Mouse (Mus musculus): Measurements from ENCODE around the gene Iah1. TPM values are rescaled to one million over a fixed set of nuclear protein-coding genes. Genes with fewer than 3 reads are reported as not detected.

Gene Iah1
- polyA plus RNA-seq, 1 experiment from 2014 or later: 45.0 TPM

DNA sequence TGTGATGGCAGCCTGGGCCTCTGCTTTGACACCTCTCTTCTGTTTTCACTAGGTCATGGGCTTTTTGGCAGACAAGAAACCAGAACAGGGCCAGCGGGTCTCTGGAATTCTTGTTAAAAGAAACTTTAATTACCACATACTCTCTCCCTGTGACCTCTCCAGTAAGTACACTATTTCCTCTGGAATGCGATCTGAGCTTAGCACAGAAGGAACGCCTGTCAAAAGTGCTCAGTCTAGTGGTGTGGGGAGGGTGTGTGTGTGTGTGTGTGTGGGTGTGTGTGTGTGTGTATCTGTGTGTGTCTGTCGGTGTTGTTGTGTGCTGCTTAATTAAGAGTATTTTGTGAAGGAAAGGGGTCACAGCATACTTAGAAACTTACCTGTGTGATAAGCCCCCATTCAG lies 9.5 kb upstream of the Iah1 start:
- Histone ChIP-seq H3K4me1 (replicated peaks; ENCODE audit: control insufficient read depth, insufficient read depth, low read length) (no peaks in the 10 kb centered on the region; the same call in 1 of the 2 replicates), H3K9me3 (ENCODE audit: control insufficient read depth, low read length) (no peaks in the 10 kb centered on the region), H3K27me3 (replicated peaks; ENCODE audit: control insufficient read depth, insufficient read depth, low read length) (no peaks in the 10 kb centered on the region), H3K36me3 (ENCODE audit: control insufficient read depth, insufficient read depth, low read length) (peaks cover 59% of the 10 kb centered on the region), H3K27ac (ENCODE audit: low read depth, low read length) (no peak overlapping the region), H3K4me2 (no peak overlapping the region), H3K9ac (ENCODE audit: low read depth, low read length) (no peak overlapping the region), H3K4me3 (ENCODE audit: low read depth, low read length) (no peak overlapping the region)
- WGBS: 90% methylated on average over 4 of the region's 4 CpGs
- no peak for ATAC-seq (replicated peaks; ENCODE audit: low FRiP score)
- DNase-seq (ENCODE audit: low spot score): no peak

DNA sequence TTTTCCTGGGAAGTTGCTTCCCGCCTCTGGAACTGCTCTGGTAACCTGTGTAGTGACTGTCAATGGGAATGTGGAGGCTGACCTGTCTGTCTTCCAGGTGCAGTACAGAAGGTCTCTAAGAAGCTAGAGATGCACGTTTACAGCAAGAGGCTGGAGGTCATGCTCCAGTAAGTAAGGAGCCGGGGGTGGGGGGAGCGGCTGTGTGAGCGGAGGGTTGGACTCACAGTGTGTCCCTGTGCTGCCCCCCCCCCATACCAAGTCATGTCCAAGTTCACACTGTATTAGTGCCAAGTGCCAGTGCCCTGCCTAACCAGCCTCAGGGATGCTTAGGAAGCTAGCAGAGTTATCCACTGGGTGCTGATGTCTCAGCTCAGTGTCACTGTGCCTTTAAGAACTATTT lies 4.0 kb upstream of the Iah1 start:
- H3K36me3 ChIP-seq (ENCODE audit: control insufficient read depth, insufficient read depth, low read length): peaks cover 34% of the 10 kb centered on the region
- DNase-seq (ENCODE audit: low spot score): no peak
- no peaks in the 10 kb centered on the region for H3K27me3 ChIP-seq (replicated peaks; ENCODE audit: control insufficient read depth, insufficient read depth, low read length)
- ATAC-seq (replicated peaks; ENCODE audit: low FRiP score): no peak
- WGBS: 93% methylated on average over 5 of the region's 5 CpGs
- H3K9ac ChIP-seq (ENCODE audit: low read depth, low read length): no peak overlapping the region
- no peak overlapping the region for H3K27ac ChIP-seq (ENCODE audit: low read depth, low read length)
- H3K9me3 ChIP-seq (ENCODE audit: control insufficient read depth, low read length): no peaks in the 10 kb centered on the region
- H3K4me1 ChIP-seq (replicated peaks; ENCODE audit: control insufficient read depth, insufficient read depth, low read length): 0 out of 2 replicates have a peak, but pooled peaks cover 1% of the 10 kb centered on the region
- H3K4me3 ChIP-seq (ENCODE audit: low read depth, low read length): no peak overlapping the region
- no peak overlapping the region for H3K4me2 ChIP-seq

DNA sequence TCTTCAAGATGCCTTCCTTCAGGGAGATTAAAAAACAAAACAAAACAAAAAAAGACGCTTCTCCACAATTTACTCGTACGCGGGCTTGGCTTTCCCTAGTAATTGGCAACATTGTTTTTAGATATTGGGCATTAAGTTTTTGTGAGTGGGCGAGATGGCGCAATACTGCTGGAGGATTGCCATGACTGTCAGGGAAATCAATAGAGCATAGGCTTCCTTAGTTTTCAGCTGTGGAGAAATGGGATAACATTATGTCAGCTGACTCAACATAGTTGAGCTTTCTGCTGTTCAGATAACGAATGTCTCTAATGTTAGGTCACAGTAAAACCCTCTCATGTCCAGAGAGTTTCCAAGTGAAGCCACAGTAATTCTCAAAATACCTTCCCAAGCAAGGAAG lies 678 bp downstream of the Iah1 start:
- H3K9me3 ChIP-seq (ENCODE audit: control insufficient read depth, low read length): no peaks in the 10 kb centered on the region
- DNase-seq (ENCODE audit: low spot score) (no peak), ATAC-seq (replicated peaks; ENCODE audit: low FRiP score) (no peak)
- H3K27ac ChIP-seq (ENCODE audit: low read depth, low read length): no peak overlapping the region
- WGBS: 32% methylated on average over 7 of the region's 7 CpGs
- H3K36me3 ChIP-seq (ENCODE audit: control insufficient read depth, insufficient read depth, low read length): peaks cover 14% of the 10 kb centered on the region
- 0 out of 2 replicates have a peak, but pooled peaks cover 4% of the 10 kb centered on the region for H3K4me1 ChIP-seq (replicated peaks; ENCODE audit: control insufficient read depth, insufficient read depth, low read length)
- H3K4me3 ChIP-seq (ENCODE audit: low read depth, low read length): peak overlapping the region; percentile 83
- H3K27me3 ChIP-seq (replicated peaks; ENCODE audit: control insufficient read depth, insufficient read depth, low read length): no peaks in the 10 kb centered on the region
- H3K4me2 ChIP-seq: peak overlapping the region; percentile 73
- peak overlapping the region; percentile 82 for H3K9ac ChIP-seq (ENCODE audit: low read depth, low read length)

DNA sequence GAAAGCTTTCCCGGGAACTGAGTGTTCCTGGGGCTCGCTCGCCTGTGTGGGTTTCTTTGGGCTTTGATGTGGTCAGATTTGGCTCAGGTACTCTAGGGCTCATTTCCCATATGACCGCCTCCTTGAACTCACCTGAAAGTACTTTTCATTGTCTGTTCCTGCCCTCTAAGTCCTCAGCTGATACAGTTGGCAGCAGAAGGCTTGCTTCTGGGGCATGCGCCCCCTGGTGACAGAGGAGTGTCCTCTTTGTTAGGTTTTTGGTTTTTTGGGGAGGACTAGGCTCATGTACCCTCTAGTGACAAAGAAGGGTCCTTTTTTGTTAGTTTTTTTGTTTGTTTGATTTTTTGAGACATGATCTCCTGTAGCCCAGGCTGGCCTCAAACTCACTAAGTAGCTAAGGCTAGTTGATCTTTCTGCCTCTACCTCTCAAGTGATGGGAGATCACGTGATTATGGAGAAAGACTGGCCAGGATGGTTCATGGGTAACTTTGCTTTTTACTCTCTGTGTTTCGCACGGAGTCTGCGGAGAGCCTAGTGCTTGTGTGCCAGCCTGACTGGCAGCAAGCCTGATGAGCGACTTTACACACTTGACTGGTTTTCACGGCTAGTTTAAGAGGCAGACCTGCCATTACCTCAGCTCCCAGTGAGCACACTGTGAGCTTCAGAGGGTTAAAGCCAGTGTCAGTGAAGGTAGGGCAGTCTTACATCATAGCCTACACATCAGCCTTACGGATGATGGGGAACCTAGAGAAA lies 2.1 kb downstream of the Iah1 start:
- Histone ChIP-seq H3K36me3 (ENCODE audit: control insufficient read depth, insufficient read depth, low read length) (peaks cover 16% of the 10 kb centered on the region), H3K27ac (ENCODE audit: low read depth, low read length) (no peak overlapping the region), H3K4me1 (replicated peaks; ENCODE audit: control insufficient read depth, insufficient read depth, low read length) (0 out of 2 replicates have a peak, but pooled peaks cover 4% of the 10 kb centered on the region), H3K4me2 (no peak overlapping the region), H3K9me3 (ENCODE audit: control insufficient read depth, low read length) (no peaks in the 10 kb centered on the region), H3K27me3 (replicated peaks; ENCODE audit: control insufficient read depth, insufficient read depth, low read length) (no peaks in the 10 kb centered on the region), H3K4me3 (ENCODE audit: low read depth, low read length) (no peak overlapping the region), H3K9ac (ENCODE audit: low read depth, low read length) (no peak overlapping the region)
- ATAC-seq (replicated peaks; ENCODE audit: low FRiP score): no peak
- DNase-seq (ENCODE audit: low spot score): peak; percentile 44
- WGBS: 81% methylated on average over 12 of the region's 12 CpGs

DNA sequence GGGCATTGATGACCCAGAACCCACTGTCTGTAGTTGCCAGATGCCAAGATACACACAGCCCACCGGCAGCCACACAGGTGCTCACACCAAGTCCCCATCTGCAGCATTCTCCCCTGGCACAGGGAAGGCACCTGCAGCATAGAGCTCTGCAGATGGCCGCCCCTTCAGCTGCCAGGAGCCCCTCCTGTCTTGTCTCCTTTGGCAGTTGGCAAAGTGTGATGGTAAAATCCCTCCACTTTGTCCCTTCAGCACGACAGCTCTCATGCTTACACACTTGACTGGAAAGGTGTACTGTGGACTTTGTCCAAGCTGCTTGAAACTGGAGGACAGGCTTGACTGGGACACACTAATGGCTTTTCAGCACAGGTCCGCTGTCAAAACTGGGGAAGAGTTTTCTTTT lies 4.1 kb downstream of the Iah1 start:
- no peak for ATAC-seq (replicated peaks; ENCODE audit: low FRiP score)
- 82% methylated on average over 4 of the region's 4 CpGs for WGBS
- H3K4me3 ChIP-seq (ENCODE audit: low read depth, low read length): no peak overlapping the region
- DNase-seq (ENCODE audit: low spot score): no peak
- H3K36me3 ChIP-seq (ENCODE audit: control insufficient read depth, insufficient read depth, low read length): peaks cover 18% of the 10 kb centered on the region
- 0 out of 2 replicates have a peak, but pooled peaks cover 4% of the 10 kb centered on the region for H3K4me1 ChIP-seq (replicated peaks; ENCODE audit: control insufficient read depth, insufficient read depth, low read length)
- H3K4me2 ChIP-seq: no peak overlapping the region
- H3K9me3 ChIP-seq (ENCODE audit: control insufficient read depth, low read length): no peaks in the 10 kb centered on the region
- no peak overlapping the region for H3K9ac ChIP-seq (ENCODE audit: low read depth, low read length)
- H3K27me3 ChIP-seq (replicated peaks; ENCODE audit: control insufficient read depth, insufficient read depth, low read length): no peaks in the 10 kb centered on the region
- no peak overlapping the region for H3K27ac ChIP-seq (ENCODE audit: low read depth, low read length)

DNA sequence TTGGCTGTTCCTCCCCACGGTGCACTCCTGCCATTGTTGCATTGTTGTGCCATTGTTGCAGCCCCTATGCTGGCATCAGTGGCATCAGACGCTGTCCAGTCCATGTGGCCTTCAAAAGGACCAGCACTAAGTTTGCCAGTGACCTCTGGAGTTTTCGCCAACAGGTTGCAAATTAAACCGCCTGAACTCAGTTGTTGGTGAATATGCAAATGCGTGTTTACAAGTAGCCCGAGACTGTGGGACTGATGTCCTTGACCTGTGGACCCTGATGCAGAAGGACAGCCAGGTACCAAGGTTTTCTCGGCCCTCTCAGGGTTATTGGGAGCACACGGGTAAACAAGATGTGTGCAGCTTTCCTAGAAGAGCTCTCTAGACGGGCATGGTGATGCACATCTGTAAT lies 5.0 kb downstream of the Iah1 start:
- H3K27me3 ChIP-seq (replicated peaks; ENCODE audit: control insufficient read depth, insufficient read depth, low read length): no peaks in the 10 kb centered on the region
- peaks cover 23% of the 10 kb centered on the region for H3K36me3 ChIP-seq (ENCODE audit: control insufficient read depth, insufficient read depth, low read length)
- H3K4me1 ChIP-seq (replicated peaks; ENCODE audit: control insufficient read depth, insufficient read depth, low read length): 0 out of 2 replicates have a peak, but pooled peaks cover 4% of the 10 kb centered on the region
- DNase-seq (ENCODE audit: low spot score) (no peak), ATAC-seq (replicated peaks; ENCODE audit: low FRiP score) (no peak)
- H3K4me2 ChIP-seq: no peak overlapping the region
- no peak overlapping the region for H3K4me3 ChIP-seq (ENCODE audit: low read depth, low read length)
- no peak overlapping the region for H3K9ac ChIP-seq (ENCODE audit: low read depth, low read length)
- 79% methylated on average over 9 of the region's 9 CpGs for WGBS
- H3K27ac ChIP-seq (ENCODE audit: low read depth, low read length): no peak overlapping the region
- H3K9me3 ChIP-seq (ENCODE audit: control insufficient read depth, low read length): no peaks in the 10 kb centered on the region

DNA sequence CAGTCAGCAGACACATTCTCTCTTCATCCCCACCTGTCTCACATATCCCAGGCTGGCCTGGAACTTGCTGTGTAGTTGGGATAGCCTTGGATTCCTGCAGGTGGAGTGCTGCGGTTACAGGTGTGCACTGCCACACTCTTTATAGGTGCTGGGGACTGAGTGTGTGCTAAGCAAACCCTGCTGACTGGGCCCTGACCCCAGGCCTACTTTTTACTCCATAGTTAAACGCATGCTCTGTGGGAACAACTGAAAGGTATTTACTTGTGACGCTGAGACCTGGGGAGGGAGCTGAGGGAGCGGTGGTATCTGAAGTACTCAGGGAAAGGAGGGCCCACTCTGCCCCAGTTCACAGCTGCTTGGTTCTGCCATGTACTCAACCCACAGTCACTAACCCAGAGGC lies 6.1 kb downstream of the Iah1 start:
- Histone ChIP-seq H3K4me1 (replicated peaks; ENCODE audit: control insufficient read depth, insufficient read depth, low read length) (0 out of 2 replicates have a peak, but pooled peaks cover 2% of the 10 kb centered on the region), H3K27ac (ENCODE audit: low read depth, low read length) (no peak overlapping the region), H3K36me3 (ENCODE audit: control insufficient read depth, insufficient read depth, low read length) (peaks cover 27% of the 10 kb centered on the region), H3K9me3 (ENCODE audit: control insufficient read depth, low read length) (no peaks in the 10 kb centered on the region), H3K9ac (ENCODE audit: low read depth, low read length) (no peak overlapping the region), H3K27me3 (replicated peaks; ENCODE audit: control insufficient read depth, insufficient read depth, low read length) (no peaks in the 10 kb centered on the region), H3K4me2 (no peak overlapping the region), H3K4me3 (ENCODE audit: low read depth, low read length) (no peak overlapping the region)
- DNase-seq (ENCODE audit: low spot score) (no peak), ATAC-seq (replicated peaks; ENCODE audit: low FRiP score) (no peak)
- 83% methylated on average over 4 of the region's 4 CpGs for WGBS

DNA sequence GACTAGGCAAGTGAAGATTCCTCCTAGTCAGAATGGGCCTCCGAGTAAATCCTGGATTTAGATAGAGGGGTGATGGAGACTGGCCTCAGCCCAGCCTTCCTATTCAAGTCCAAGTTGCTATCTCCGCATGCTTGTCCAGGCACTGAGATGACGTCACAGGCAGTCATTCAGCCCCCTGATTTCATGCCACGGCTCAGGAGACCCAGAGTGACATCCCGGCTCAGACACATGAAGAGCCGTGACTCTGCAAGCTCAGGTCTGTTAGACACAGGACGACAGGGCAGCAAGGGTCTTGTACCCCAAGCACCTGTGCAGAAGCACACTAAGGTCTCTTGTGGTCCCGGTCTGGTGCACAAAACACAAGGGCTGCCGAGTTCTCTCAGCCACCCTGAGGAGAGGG lies 6.7 kb downstream of the Iah1 start:
- no peaks in the 10 kb centered on the region for H3K4me1 ChIP-seq (replicated peaks; ENCODE audit: control insufficient read depth, insufficient read depth, low read length)
- H3K27ac ChIP-seq (ENCODE audit: low read depth, low read length): no peak overlapping the region
- DNase-seq (ENCODE audit: low spot score) (no peak), ATAC-seq (replicated peaks; ENCODE audit: low FRiP score) (no peak)
- H3K36me3 ChIP-seq (ENCODE audit: control insufficient read depth, insufficient read depth, low read length): peaks cover 31% of the 10 kb centered on the region
- H3K4me3 ChIP-seq (ENCODE audit: low read depth, low read length): no peak overlapping the region
- H3K4me2 ChIP-seq: no peak overlapping the region
- no peaks in the 10 kb centered on the region for H3K9me3 ChIP-seq (ENCODE audit: control insufficient read depth, low read length)
- H3K9ac ChIP-seq (ENCODE audit: low read depth, low read length): no peak overlapping the region
- 83% methylated on average over 9 of the region's 9 CpGs for WGBS
- no peaks in the 10 kb centered on the region for H3K27me3 ChIP-seq (replicated peaks; ENCODE audit: control insufficient read depth, insufficient read depth, low read length)

DNA sequence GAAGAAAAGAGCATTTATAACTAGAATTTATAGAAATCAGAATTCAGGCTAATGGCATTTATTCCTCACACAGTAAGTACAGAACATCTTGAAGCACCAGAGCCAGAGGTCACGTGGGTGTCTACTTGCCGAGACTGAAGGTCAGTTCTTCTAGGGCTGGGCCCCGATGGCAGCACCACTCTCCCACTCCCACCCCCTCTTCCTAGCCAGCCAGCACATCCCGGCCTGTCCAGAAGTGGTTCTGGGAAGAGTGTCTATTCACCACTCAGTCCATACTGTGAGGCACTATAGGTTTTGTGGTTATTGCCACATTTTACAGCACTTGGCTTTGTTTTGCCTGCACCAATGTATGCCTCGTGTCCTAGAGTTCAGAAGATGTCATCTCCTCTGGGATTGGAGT lies 7.9 kb downstream of the Iah1 start:
- Histone ChIP-seq H3K27me3 (replicated peaks; ENCODE audit: control insufficient read depth, insufficient read depth, low read length) (no peaks in the 10 kb centered on the region), H3K36me3 (ENCODE audit: control insufficient read depth, insufficient read depth, low read length) (peaks cover 35% of the 10 kb centered on the region), H3K9me3 (ENCODE audit: control insufficient read depth, low read length) (no peaks in the 10 kb centered on the region), H3K9ac (ENCODE audit: low read depth, low read length) (no peak overlapping the region), H3K4me3 (ENCODE audit: low read depth, low read length) (no peak overlapping the region), H3K4me2 (no peak overlapping the region), H3K4me1 (replicated peaks; ENCODE audit: control insufficient read depth, insufficient read depth, low read length) (no peaks in the 10 kb centered on the region), H3K27ac (ENCODE audit: low read depth, low read length) (no peak overlapping the region)
- 81% methylated on average over 5 of the region's 5 CpGs for WGBS
- no peak for DNase-seq (ENCODE audit: low spot score)
- ATAC-seq (replicated peaks; ENCODE audit: low FRiP score): no peak
